In the genomic region with DNA sequence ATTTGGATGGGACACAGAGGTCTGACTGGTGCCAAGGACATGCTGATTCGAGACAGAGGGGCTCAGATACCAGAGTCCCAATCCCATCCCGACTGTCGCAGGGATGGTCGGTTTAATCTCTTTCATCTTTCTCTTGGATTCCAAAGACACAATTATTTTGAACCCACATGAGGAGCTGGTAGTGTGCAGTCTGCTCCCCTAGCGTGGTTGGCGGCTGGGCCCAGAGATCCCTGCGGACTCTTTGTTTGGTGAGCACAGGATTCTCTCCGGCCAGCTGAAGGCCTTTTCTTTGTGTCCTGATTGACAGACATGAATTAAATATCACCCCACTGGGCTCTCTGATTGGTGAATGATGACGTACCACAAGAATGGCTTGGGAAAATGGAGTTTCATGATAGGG, we compare ENCODE assay signal across 11 mouse cellular contexts. TPM values are rescaled to one million over a fixed set of nuclear protein-coding genes. Genes with fewer than 3 reads are reported as not detected.
DNase-seq lines count a peak whose midpoint lies in the region; ATAC-seq and TF ChIP-seq lines count a peak whose summit lies in the region.
"Had no signal": no experiment of that assay in that cellular context is flagged by ENCODE, and none has a peak within 500 bp of the region (broad histone marks: within the 10 kb centered on the region; RNA-seq: fewer than 3 reads in every experiment).

No protein-coding gene starts in this region.

- no peak for TF ChIP-seq CTCF in stomach, postnatal 0 days (IDR thresholded peaks at IDR 0.05; ENCODE audit: low read depth)

- no peak overlapping the region for H3K4me2 ChIP-seq in forebrain, embryonic 15.5 days (replicated peaks)
- H3K4me2 ChIP-seq in midbrain, embryonic 14.5 days (ENCODE audit: low read length) = peak overlapping the region; percentile 21
- no peak overlapping the region for H3K4me2 ChIP-seq in stomach, postnatal 0 days (replicated peaks; ENCODE audit: low read depth)
- H3K4me2 ChIP-seq: liver, embryonic 15.5 days had no signal

- no peaks in the 10 kb centered on the region for H3K36me3 ChIP-seq in forebrain, embryonic 15.5 days
- no peaks in the 10 kb centered on the region for H3K36me3 ChIP-seq in midbrain, embryonic 14.5 days (ENCODE audit: control insufficient read depth, insufficient read depth, low read length)
- no peaks in the 10 kb centered on the region for H3K36me3 ChIP-seq in stomach, postnatal 0 days (ENCODE audit: control insufficient read depth, insufficient read depth, low read length)
- H3K36me3 ChIP-seq: liver, embryonic 15.5 days had no signal

- H3K27ac ChIP-seq in forebrain, embryonic 15.5 days (replicated peaks) = peak overlapping the region; percentile 94
- H3K27ac ChIP-seq in midbrain, embryonic 14.5 days (replicated peaks; ENCODE audit: low read depth, low read length) = peak overlapping the region; percentile 97
- no peak overlapping the region for H3K27ac ChIP-seq in stomach, postnatal 0 days (replicated peaks)
- H3K27ac ChIP-seq: kidney, postnatal 0 days; liver, embryonic 15.5 days had no signal

- H3K4me1 ChIP-seq in forebrain, embryonic 15.5 days = peaks cover 29% of the 10 kb centered on the region
- H3K4me1 ChIP-seq in midbrain, embryonic 14.5 days (ENCODE audit: control insufficient read depth, insufficient read depth, low read length) = peaks cover 31% of the 10 kb centered on the region
- no peaks in the 10 kb centered on the region for H3K4me1 ChIP-seq in stomach, postnatal 0 days (replicated peaks; ENCODE audit: control insufficient read depth, insufficient read depth)
- H3K4me1 ChIP-seq: liver, embryonic 15.5 days had no signal

- 5% methylated on average over 9 of the region's 9 CpGs for WGBS in forebrain, embryonic 15.5 days
- WGBS in midbrain, embryonic 14.5 days = 3% methylated on average over 9 of the region's 9 CpGs
- WGBS in stomach, postnatal 0 days = 69% methylated on average over 9 of the region's 9 CpGs

- no peak for TF ChIP-seq EP300 in stomach, postnatal 0 days (optimal IDR thresholded peaks at IDR 0.05)

- H3K4me3 ChIP-seq in forebrain, embryonic 15.5 days = no peak overlapping the region
- no peak overlapping the region for H3K4me3 ChIP-seq in midbrain, embryonic 14.5 days (replicated peaks; ENCODE audit: low read depth, low read length)
- H3K4me3 ChIP-seq in stomach, postnatal 0 days (ENCODE audit: low read depth, low read length) = no peak overlapping the region
- H3K4me3 ChIP-seq: liver, embryonic 15.5 days had no signal

- peak; percentile 85 for ATAC-seq in forebrain, embryonic 15.5 days (replicated peaks)
- peak; percentile 89 for ATAC-seq in midbrain, embryonic 14.5 days (ENCODE audit: low FRiP score, low TSS enrichment)
- ATAC-seq in stomach, postnatal 0 days (ENCODE audit: low FRiP score, low TSS enrichment) = no peak
- no peak for ATAC-seq in CD4-positive, CD25-positive, alpha-beta regulatory T cell, adult 4 months

- peak; percentile 10 for DNase-seq in cerebellum, adult 11-12 months
- no peak for DNase-seq in cerebellum, adult 11 months
- peak; percentile 80 for DNase-seq in brain, adult 2 months (ENCODE audit: low read depth, low spot score)
- DNase-seq in midbrain, embryonic 14.5 days = peak; percentile 92
- no peak for DNase-seq in spleen, postnatal 14 days (ENCODE audit: low spot score in 2 of 2)
- no peak for DNase-seq in stomach, postnatal 0 days (ENCODE audit: low spot score)
- DNase-seq: thymus, postnatal 36 days had no signal

- peak overlapping the region; percentile 26; the same call in 1 of the 2 replicates for H3K9ac ChIP-seq in forebrain, embryonic 15.5 days (replicated peaks)
- peak overlapping the region; percentile 44; the same call in 1 of the 2 replicates for H3K9ac ChIP-seq in midbrain, embryonic 14.5 days (replicated peaks; ENCODE audit: low read length)
- H3K9ac ChIP-seq in stomach, postnatal 0 days (ENCODE audit: low read length) = no peak overlapping the region
- H3K9ac ChIP-seq: liver, embryonic 15.5 days had no signal

- H3K27me3 ChIP-seq in forebrain, embryonic 15.5 days = no peaks in the 10 kb centered on the region
- no peaks in the 10 kb centered on the region for H3K27me3 ChIP-seq in midbrain, embryonic 14.5 days (ENCODE audit: control insufficient read depth, insufficient read depth, low read length)
- no peaks in the 10 kb centered on the region for H3K27me3 ChIP-seq in stomach, postnatal 0 days (ENCODE audit: control insufficient read depth, insufficient read depth, low read length)
- H3K27me3 ChIP-seq: liver, embryonic 15.5 days had no signal

- no peaks in the 10 kb centered on the region for H3K9me3 ChIP-seq in forebrain, embryonic 15.5 days
- H3K9me3 ChIP-seq in midbrain, embryonic 14.5 days (ENCODE audit: control insufficient read depth, low read length) = no peaks in the 10 kb centered on the region
- H3K9me3 ChIP-seq in stomach, postnatal 0 days (ENCODE audit: control insufficient read depth, low read length) = no peaks in the 10 kb centered on the region
- H3K9me3 ChIP-seq: liver, embryonic 15.5 days had no signal

RNA-seq across cellular contexts. Expression of gene Arhgap21, which starts 41.5 kb away (rescaled TPM):
- polyA plus RNA-seq in forebrain, embryonic 15.5 days (2015; fragmentation: Nextera tagmentation; extraction: Ambion mirVana) = 41.5 and 42.3 TPM in 2 replicates
- 62.7 TPM in 2 replicates for polyA plus RNA-seq in midbrain, embryonic 14.5 days (2014; fragmentation: Nextera tagmentation; extraction: Ambion mirVana)
- polyA plus RNA-seq in stomach, postnatal 0 days (2015; fragmentation: Nextera tagmentation; extraction: Ambion mirVana) = 5.2 and 5.5 TPM in 2 replicates
- 1 to 10 TPM; 1.3 to 1.7 TPM for polyA plus RNA-seq in CD4-positive, CD25-positive, alpha-beta regulatory T cell, adult 4 months (2017; shearing (Covaris generic))

Comparison
In these comparisons a context has a peak if more than half of its experiments do, and no peak if none do; other contexts are left out.
1. DNase-seq: peak in cerebellum, adult 11-12 months (single experiment), brain, adult 2 months (single experiment) and midbrain, embryonic 14.5 days (single experiment); none in cerebellum, adult 11 months (single experiment), spleen, postnatal 14 days (0 of 2) and stomach, postnatal 0 days (single experiment).
2. ATAC-seq: peak in forebrain, embryonic 15.5 days (single experiment) and midbrain, embryonic 14.5 days (single experiment); none in stomach, postnatal 0 days (single experiment) and CD4-positive, CD25-positive, alpha-beta regulatory T cell, adult 4 months (single experiment).